Mouse (Mus musculus): Measurements from ENCODE around the gene H2-Q10.
"Not testable (repeated sequence)": the region's sequence is repeated elsewhere in the genome, so short reads cannot be mapped to it uniquely, and the experiment has no call there.

GRCm38 (mm10) chr17:35438395-35438794 is 31.5 kb upstream of the H2-Q10 start:
- TF ChIP-seq GATA1 (IDR thresholded peaks at IDR 0.05; ENCODE audit: borderline replicate concordance, low read length); FLI1 (IDR thresholded peaks at IDR 0.05; ENCODE audit: low read length): not testable (repeated sequence)

Data from megakaryocyte, embryonic 14.5 days (primary cell).